Comparison of ENCODE assay signal across 16 mouse cellular contexts in genomic region chr3:58336590-58336989, GRCm38 (mm10).
"Had no signal": no experiment of that assay in that cellular context is flagged by ENCODE, and none has a peak within 500 bp of the region (broad histone marks: within the 10 kb centered on the region; RNA-seq: fewer than 3 reads in every experiment).

No protein-coding gene starts in this region.

- H3K9me3 ChIP-seq: midbrain, embryonic 10.5 days; midbrain, embryonic 12.5 days; neural tube, embryonic 13.5 days; neural tube, embryonic 15.5 days had no signal

- H3K27me3 ChIP-seq: midbrain, embryonic 12.5 days; neural tube, embryonic 13.5 days; neural tube, embryonic 15.5 days had no signal

- DNase-seq: lung, embryonic 14.5 days; lung, postnatal 10 days; lung, postnatal 4 days; retina, postnatal 1 day; right cerebral cortex, adult 18-20 months; right cerebral cortex, postnatal 25 days; right cerebral cortex, postnatal 4 days; spleen, adult 18-20 months; thymus, adult 18-20 months; thymus, postnatal 14 days; thymus, postnatal 36 days had no signal

- H3K4me3 ChIP-seq: midbrain, embryonic 10.5 days; midbrain, embryonic 12.5 days; myocyte; neural tube, embryonic 13.5 days; neural tube, embryonic 15.5 days had no signal

- H3K27ac ChIP-seq: midbrain, embryonic 12.5 days; neural tube, embryonic 13.5 days; neural tube, embryonic 15.5 days had no signal

- H3K36me3 ChIP-seq: midbrain, embryonic 10.5 days; midbrain, embryonic 12.5 days; neural tube, embryonic 13.5 days; neural tube, embryonic 15.5 days had no signal

- H3K4me2 ChIP-seq: lung, embryonic 14.5 days; midbrain, embryonic 12.5 days; neural tube, embryonic 13.5 days; neural tube, embryonic 15.5 days had no signal

- H3K9ac ChIP-seq: lung, embryonic 14.5 days; midbrain, embryonic 12.5 days; neural tube, embryonic 13.5 days; neural tube, embryonic 15.5 days had no signal
